Mouse (Mus musculus): ENCODE data around the gene Zfp804a. TPM values are rescaled to one million over a fixed set of nuclear protein-coding genes. Genes with fewer than 3 reads are reported as not detected.

The Zfp804a gene
- polyA plus RNA-seq, 1 experiment from 2014 or later: 11.8 TPM

DNA sequence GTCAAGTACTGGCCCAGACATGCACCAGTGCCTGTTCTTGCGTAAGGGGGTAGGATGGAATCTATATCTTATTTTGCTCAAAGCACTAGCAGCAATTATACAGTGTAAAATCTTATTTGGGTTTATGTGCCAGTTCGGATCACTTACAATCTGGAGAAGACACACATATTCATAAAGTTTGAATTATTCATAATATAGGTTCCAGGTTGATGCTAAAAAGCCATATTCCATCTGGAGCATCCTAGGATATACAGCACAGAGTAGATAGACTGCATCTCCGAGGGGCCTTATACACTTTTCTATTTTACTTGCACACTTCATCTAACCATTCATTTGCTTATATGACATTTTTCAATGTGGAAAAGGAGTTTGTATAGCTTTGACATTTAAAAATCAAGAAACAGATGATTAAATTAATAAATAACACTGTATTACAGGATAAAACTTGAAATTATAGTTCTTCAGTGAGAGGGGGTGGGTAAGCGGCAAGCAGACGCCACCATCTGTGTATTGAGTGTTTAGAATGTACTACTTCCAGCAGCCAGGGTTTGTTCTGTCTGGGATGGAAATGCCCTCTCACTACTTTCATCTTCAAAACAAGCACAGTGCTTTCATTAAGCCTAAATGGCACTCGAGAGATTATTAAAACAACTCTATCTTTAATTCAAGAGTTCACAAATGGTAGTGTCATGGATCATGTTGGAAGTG lies 25.4 kb downstream of the Zfp804a start:
- Histone ChIP-seq H3K4me2 (ENCODE audit: low read length) (no peak overlapping the region), H3K4me3 (ENCODE audit: low read length) (no peak overlapping the region)
- WGBS: 82% methylated on average over 6 of the region's 6 CpGs

DNA sequence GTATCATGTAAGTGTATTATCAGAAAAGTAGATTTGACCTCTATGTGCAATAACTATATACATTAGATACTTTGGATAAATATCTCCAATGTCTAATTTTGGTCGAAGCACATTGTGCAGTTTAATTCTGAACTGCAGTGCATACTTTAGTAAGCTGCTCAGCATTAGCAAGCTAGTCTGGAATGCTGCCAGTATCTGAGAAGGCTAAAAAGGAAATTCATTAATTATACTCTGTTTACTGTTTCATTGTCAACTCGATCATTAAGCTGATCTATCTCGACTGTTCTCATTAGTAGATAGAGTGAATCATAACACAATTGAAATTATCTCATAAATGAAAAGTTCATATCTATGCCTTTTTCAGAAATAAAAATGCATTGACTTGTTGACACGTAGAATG lies 27.7 kb downstream of the Zfp804a start:
- Histone ChIP-seq H3K27me3 (replicated peaks; ENCODE audit: control insufficient read depth, insufficient read depth, low read length) (no peaks in the 10 kb centered on the region), H3K9me3 (ENCODE audit: control insufficient read depth, low read length) (no peaks in the 10 kb centered on the region), H3K9ac (ENCODE audit: low read depth, low read length) (no peak overlapping the region), H3K4me1 (ENCODE audit: control insufficient read depth, insufficient read depth, low read depth, low read length) (no peaks in the 10 kb centered on the region), H3K4me3 (ENCODE audit: low read length) (no peak overlapping the region), H3K27ac (ENCODE audit: low read depth, low read length) (no peak overlapping the region), H3K36me3 (ENCODE audit: control insufficient read depth, insufficient read depth, low read length) (no peaks in the 10 kb centered on the region), H3K4me2 (ENCODE audit: low read length) (no peak overlapping the region)
- no peak for ATAC-seq
- 49% methylated on average over 4 of the region's 4 CpGs for WGBS

More for the DNA sequence above, 25.4 kb downstream of the Zfp804a start:
- Histone ChIP-seq H3K36me3 (ENCODE audit: control insufficient read depth, insufficient read depth, low read length) (no peaks in the 10 kb centered on the region), H3K4me1 (ENCODE audit: control insufficient read depth, insufficient read depth, low read depth, low read length) (no peaks in the 10 kb centered on the region), H3K9ac (ENCODE audit: low read depth, low read length) (no peak overlapping the region), H3K9me3 (ENCODE audit: control insufficient read depth, low read length) (no peaks in the 10 kb centered on the region), H3K27me3 (replicated peaks; ENCODE audit: control insufficient read depth, insufficient read depth, low read length) (no peaks in the 10 kb centered on the region), H3K27ac (ENCODE audit: low read depth, low read length) (no peak overlapping the region)
- no peak for ATAC-seq

DNA sequence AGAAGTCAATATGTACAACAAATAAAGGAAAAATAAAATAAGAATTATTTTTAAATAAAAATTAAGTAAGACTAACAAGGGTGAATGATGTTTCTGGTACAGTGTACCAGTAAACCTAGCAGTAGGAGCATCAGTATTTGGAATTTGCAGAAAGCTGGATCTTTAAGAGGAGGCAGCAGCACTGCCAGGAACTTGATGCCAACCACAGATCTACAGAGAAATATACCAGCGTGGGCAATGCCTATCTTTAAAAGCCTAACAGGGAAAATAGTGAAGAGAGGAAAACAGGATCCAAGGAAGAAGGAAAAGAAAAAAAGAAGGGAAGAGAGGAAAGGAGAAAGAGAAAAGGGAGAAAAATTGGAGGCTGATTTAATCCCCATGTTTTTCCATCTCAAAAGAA lies 60.1 kb downstream of the Zfp804a start:
- no peak overlapping the region for H3K9ac ChIP-seq (ENCODE audit: low read depth, low read length)
- H3K4me3 ChIP-seq (ENCODE audit: low read length): no peak overlapping the region
- no peaks in the 10 kb centered on the region for H3K4me1 ChIP-seq (ENCODE audit: control insufficient read depth, insufficient read depth, low read depth, low read length)
- no peak for ATAC-seq
- no peaks in the 10 kb centered on the region for H3K9me3 ChIP-seq (ENCODE audit: control insufficient read depth, low read length)
- no peaks in the 10 kb centered on the region for H3K27me3 ChIP-seq (replicated peaks; ENCODE audit: control insufficient read depth, insufficient read depth, low read length)
- H3K27ac ChIP-seq (ENCODE audit: low read depth, low read length): no peak overlapping the region
- H3K4me2 ChIP-seq (ENCODE audit: low read length): no peak overlapping the region
- 76% methylated on average over 1 of the region's 1 CpGs for WGBS
- no peaks in the 10 kb centered on the region for H3K36me3 ChIP-seq (ENCODE audit: control insufficient read depth, insufficient read depth, low read length)

DNA sequence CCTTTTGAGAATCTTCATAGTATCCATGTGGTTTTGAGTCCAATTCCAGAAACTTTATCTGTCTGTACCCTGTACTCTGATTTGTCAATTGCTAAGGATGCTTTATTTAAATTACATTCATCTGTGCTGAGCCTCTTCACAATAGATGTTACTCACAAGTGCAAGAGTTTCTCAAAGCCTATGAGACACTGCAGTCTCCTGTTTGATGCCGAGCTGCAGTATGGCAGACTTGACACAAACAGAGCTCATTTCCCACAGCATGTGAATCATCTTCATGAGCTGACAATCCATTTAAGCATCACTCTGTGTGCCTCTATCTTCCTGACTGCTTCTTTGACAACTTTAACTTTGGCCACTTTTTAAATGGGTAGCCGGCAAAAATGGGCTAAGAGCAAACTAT lies 60.6 kb downstream of the Zfp804a start:
- no peak overlapping the region for H3K27ac ChIP-seq (ENCODE audit: low read depth, low read length)
- ATAC-seq: no peak

DNA sequence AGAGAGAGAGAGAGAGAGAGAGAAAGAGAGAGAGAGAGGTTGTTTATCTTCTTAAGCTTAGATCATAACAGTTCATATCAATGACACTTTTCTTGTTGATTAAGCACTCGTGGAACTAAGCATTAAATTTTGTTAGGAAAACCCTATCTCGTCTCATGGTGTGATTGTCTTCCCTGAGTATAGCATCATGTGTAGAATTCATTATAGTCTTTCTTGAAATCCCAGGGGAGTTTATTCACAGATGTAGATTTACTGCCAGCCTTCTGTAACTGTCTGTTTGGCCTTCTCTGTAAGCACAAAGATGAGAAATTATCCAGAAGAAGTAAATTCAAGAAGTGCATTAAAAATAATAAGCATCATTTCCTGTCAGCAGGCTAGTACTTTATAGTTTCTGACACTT lies 66.6 kb downstream of the Zfp804a start:
- no peak overlapping the region for H3K27ac ChIP-seq (ENCODE audit: low read depth, low read length)
- H3K4me1 ChIP-seq (ENCODE audit: control insufficient read depth, insufficient read depth, low read depth, low read length): no peaks in the 10 kb centered on the region
- no peak overlapping the region for H3K4me3 ChIP-seq (ENCODE audit: low read length)
- H3K27me3 ChIP-seq (replicated peaks; ENCODE audit: control insufficient read depth, insufficient read depth, low read length): no peaks in the 10 kb centered on the region
- H3K9ac ChIP-seq (ENCODE audit: low read depth, low read length): no peak overlapping the region
- no peaks in the 10 kb centered on the region for H3K9me3 ChIP-seq (ENCODE audit: control insufficient read depth, low read length)
- no peaks in the 10 kb centered on the region for H3K36me3 ChIP-seq (ENCODE audit: control insufficient read depth, insufficient read depth, low read length)
- ATAC-seq: no peak
- 29% methylated on average over 2 of the region's 2 CpGs for WGBS
- no peak overlapping the region for H3K4me2 ChIP-seq (ENCODE audit: low read length)

More for the DNA sequence above, 60.6 kb downstream of the Zfp804a start:
- Histone ChIP-seq H3K4me3 (ENCODE audit: low read length) (no peak overlapping the region), H3K36me3 (ENCODE audit: control insufficient read depth, insufficient read depth, low read length) (no peaks in the 10 kb centered on the region), H3K9ac (ENCODE audit: low read depth, low read length) (no peak overlapping the region), H3K4me1 (ENCODE audit: control insufficient read depth, insufficient read depth, low read depth, low read length) (no peaks in the 10 kb centered on the region), H3K4me2 (ENCODE audit: low read length) (no peak overlapping the region), H3K9me3 (ENCODE audit: control insufficient read depth, low read length) (no peaks in the 10 kb centered on the region), H3K27me3 (replicated peaks; ENCODE audit: control insufficient read depth, insufficient read depth, low read length) (no peaks in the 10 kb centered on the region)
- 79% methylated on average over 2 of the region's 2 CpGs for WGBS

DNA sequence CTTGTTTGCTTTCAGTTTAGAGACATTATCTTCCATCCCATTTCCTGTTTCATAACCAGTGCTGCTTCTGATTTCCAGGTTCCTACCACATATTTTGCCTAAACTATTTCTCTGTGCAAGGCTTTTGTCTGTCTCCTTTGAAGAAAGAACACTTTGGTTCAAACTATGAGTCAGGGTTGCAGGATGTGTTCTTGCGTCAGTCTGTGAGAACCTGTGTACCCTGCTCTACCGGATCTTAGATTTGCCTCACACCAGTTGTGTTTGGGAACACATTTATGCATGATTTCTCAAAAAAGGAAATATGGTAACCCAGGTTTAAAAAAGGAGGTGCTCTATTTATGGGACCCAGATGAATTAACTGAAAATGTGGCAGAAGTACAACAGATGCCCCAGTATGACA lies 125.7 kb downstream of the Zfp804a start:
- no peaks in the 10 kb centered on the region for H3K27me3 ChIP-seq (replicated peaks; ENCODE audit: control insufficient read depth, insufficient read depth, low read length)
- no peaks in the 10 kb centered on the region for H3K36me3 ChIP-seq (ENCODE audit: control insufficient read depth, insufficient read depth, low read length)
- no peak overlapping the region for H3K27ac ChIP-seq (ENCODE audit: low read depth, low read length)
- 95% methylated on average over 2 of the region's 2 CpGs for WGBS
- H3K4me1 ChIP-seq (ENCODE audit: control insufficient read depth, insufficient read depth, low read depth, low read length): no peaks in the 10 kb centered on the region
- H3K9ac ChIP-seq (ENCODE audit: low read depth, low read length): no peak overlapping the region
- no peaks in the 10 kb centered on the region for H3K9me3 ChIP-seq (ENCODE audit: control insufficient read depth, low read length)
- ATAC-seq: no peak
- no peak overlapping the region for H3K4me3 ChIP-seq (ENCODE audit: low read length)
- H3K4me2 ChIP-seq (ENCODE audit: low read length): no peak overlapping the region

DNA sequence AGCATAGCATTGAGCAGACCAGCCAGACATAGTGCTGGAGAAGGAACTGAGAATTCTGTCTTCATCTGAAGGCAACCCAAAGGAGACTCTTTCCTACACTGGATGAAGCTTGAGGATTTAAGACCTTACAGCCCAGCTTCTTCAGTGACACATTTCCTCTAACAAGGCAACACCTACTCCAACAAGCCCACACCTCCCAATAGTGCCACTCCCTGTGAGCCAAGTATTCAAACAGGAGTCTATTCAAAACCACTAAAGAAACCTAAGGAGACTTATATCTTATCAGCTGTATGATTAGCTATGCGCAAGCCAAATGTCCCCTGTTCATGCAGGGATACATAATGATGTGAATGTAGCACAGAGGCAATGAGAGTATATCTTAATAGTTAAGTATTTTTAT lies 128.0 kb downstream of the Zfp804a start:
- Histone ChIP-seq H3K4me2 (ENCODE audit: low read length) (no peak overlapping the region), H3K4me1 (ENCODE audit: control insufficient read depth, insufficient read depth, low read depth, low read length) (no peaks in the 10 kb centered on the region), H3K4me3 (ENCODE audit: low read length) (no peak overlapping the region), H3K27ac (ENCODE audit: low read depth, low read length) (no peak overlapping the region), H3K27me3 (replicated peaks; ENCODE audit: control insufficient read depth, insufficient read depth, low read length) (no peaks in the 10 kb centered on the region), H3K9me3 (ENCODE audit: control insufficient read depth, low read length) (no peaks in the 10 kb centered on the region), H3K9ac (ENCODE audit: low read depth, low read length) (no peak overlapping the region), H3K36me3 (ENCODE audit: control insufficient read depth, insufficient read depth, low read length) (no peaks in the 10 kb centered on the region)
- ATAC-seq: no peak
- WGBS: 98% methylated on average over 1 of the region's 1 CpGs

DNA sequence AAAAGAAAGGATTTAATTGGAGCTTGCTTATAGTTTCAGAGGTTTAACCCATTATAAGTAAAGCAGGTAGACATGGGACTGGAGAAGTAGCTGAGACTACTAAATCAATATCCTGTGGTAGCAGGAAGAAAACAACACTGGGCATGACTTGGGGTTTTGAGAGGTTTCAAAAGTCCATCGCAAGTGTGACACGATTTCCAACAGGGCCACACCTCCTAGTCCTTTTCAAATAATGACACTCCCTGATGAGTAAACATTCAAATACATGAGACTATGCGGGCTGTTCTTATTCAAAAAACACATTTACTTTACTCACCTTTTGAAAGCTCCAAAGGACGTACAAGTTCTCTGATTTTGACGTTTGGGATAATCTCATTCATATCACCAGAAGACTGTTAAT lies 146.9 kb downstream of the Zfp804a start:
- H3K36me3 ChIP-seq (ENCODE audit: control insufficient read depth, insufficient read depth, low read length): no peaks in the 10 kb centered on the region
- no peaks in the 10 kb centered on the region for H3K4me1 ChIP-seq (ENCODE audit: control insufficient read depth, insufficient read depth, low read depth, low read length)
- H3K9me3 ChIP-seq (ENCODE audit: control insufficient read depth, low read length): peaks cover 2% of the 10 kb centered on the region; the same call in 1 of the 2 replicates
- 83% methylated on average over 5 of the region's 5 CpGs for WGBS
- no peak overlapping the region for H3K9ac ChIP-seq (ENCODE audit: low read depth, low read length)
- no peak overlapping the region for H3K4me3 ChIP-seq (ENCODE audit: low read length)
- no peak for ATAC-seq
- H3K4me2 ChIP-seq (ENCODE audit: low read length): no peak overlapping the region
- H3K27me3 ChIP-seq (replicated peaks; ENCODE audit: control insufficient read depth, insufficient read depth, low read length): no peaks in the 10 kb centered on the region
- no peak overlapping the region for H3K27ac ChIP-seq (ENCODE audit: low read depth, low read length)

DNA sequence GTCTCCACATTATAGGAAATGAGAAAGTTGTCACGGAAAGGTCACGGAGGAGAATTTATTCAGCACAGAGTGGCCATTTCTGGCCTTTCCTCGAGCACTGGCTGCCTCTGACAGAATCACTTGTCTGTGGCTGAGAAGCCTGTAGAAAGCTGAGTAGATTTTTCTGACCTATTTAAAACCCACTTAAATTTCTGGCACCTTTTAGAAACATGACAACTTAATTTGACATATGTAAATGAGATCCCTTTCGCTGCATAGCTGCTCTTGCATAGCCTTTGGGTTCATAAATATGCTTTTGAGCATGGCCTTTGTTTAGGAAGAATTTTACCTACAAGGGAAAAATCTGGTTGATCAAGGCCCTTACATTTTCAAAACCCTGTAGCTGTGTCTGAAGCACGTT lies 147.6 kb downstream of the Zfp804a start:
- Histone ChIP-seq H3K4me1 (ENCODE audit: control insufficient read depth, insufficient read depth, low read depth, low read length) (no peaks in the 10 kb centered on the region), H3K27me3 (replicated peaks; ENCODE audit: control insufficient read depth, insufficient read depth, low read length) (no peaks in the 10 kb centered on the region), H3K9me3 (ENCODE audit: control insufficient read depth, low read length) (peaks cover 2% of the 10 kb centered on the region; the same call in 1 of the 2 replicates), H3K36me3 (ENCODE audit: control insufficient read depth, insufficient read depth, low read length) (no peaks in the 10 kb centered on the region), H3K4me3 (ENCODE audit: low read length) (no peak overlapping the region), H3K27ac (ENCODE audit: low read depth, low read length) (no peak overlapping the region), H3K9ac (ENCODE audit: low read depth, low read length) (no peak overlapping the region), H3K4me2 (ENCODE audit: low read length) (no peak overlapping the region)
- 55% methylated on average over 5 of the region's 5 CpGs for WGBS
- ATAC-seq: no peak
